Mouse (Mus musculus) liver, embryonic 13.5 days (tissue): ENCODE data around the gene Armc3. TPM values are rescaled to one million over a fixed set of nuclear protein-coding genes. Genes with fewer than 3 reads are reported as not detected.

Source experiments
- ATAC-seq: fragments of 200-750 bp; cut with Nextera tagmentation; 2 replicates; pipeline ENCODE4 v1.8.0; 2017; ENCODE audit warnings: low read depth, mild to moderate bottlenecking, moderate number of reproducible peaks, moderate library complexity
- DNase-seq: peaks from one replicate; pipeline ENCODE4 v3.0.0; 2022
- H3K27ac ChIP-seq: fragments of 300-500 bp; sonication (generic); 2 replicates; pipeline ENCODE4 v1.5.1; 2015; ENCODE audit warnings: moderate library complexity, mild to moderate bottlenecking, inconsistent platforms
- H3K27me3 ChIP-seq: fragments of 300-500 bp; sonication (generic); 2 replicates; pipeline ENCODE4 v1.6.1; 2015; ENCODE audit warnings: mild to moderate bottlenecking, inconsistent platforms
- H3K36me3 ChIP-seq: fragments of 300-500 bp; sonication (generic); 2 replicates; pipeline ENCODE4 v1.6.1; 2015; ENCODE audit warnings: mild to moderate bottlenecking, inconsistent platforms
- H3K4me1 ChIP-seq: fragments of 300-500 bp; sonication (generic); replicated peaks from 2 replicates; pipeline ENCODE4 v1.6.1; 2015; ENCODE audit warnings: inconsistent platforms
- H3K4me2 ChIP-seq: fragments of 300-500 bp; sonication (generic); 2 replicates; pipeline ENCODE4 v1.6.1; 2015; ENCODE audit warnings: inconsistent platforms, mild to moderate bottlenecking, moderate library complexity
- H3K4me3 ChIP-seq: fragments of 300-500 bp; sonication (generic); replicated peaks from 2 replicates; pipeline ENCODE4 v1.5.1; 2015; ENCODE audit warnings: mild to moderate bottlenecking, inconsistent platforms
- H3K9ac ChIP-seq: fragments of 300-500 bp; sonication (generic); 2 replicates; pipeline ENCODE4 v1.6.1; 2015; ENCODE audit warnings: mild to moderate bottlenecking, inconsistent platforms
- H3K9me3 ChIP-seq: fragments of 300-500 bp; sonication (generic); replicated peaks from 2 replicates; pipeline ENCODE4 v1.6.1; 2016; ENCODE audit warnings: inconsistent platforms
- WGBS: fragments of 180-500 bp; shearing (Covaris S2); methylation state at CpG from one replicate; pipeline ENCODE4 v1.1.7; 2015; ENCODE audit not compliant: insufficient replicate concordance; 5-methylcytosine and 5-hydroxymethylcytosine counted together
- polyA plus RNA-seq: library from polyadenylated mRNA; unstranded; fragments of >200 nt; fragmentation: Nextera tagmentation; extraction: Ambion mirVana; gene quantifications from 2 replicates; pipeline ENCODE4 v1.2.1, GENCODE M21; 2015

The Armc3 gene
- polyA plus RNA-seq, 1 experiment from 2014 or later = 0.06 TPM

DNA sequence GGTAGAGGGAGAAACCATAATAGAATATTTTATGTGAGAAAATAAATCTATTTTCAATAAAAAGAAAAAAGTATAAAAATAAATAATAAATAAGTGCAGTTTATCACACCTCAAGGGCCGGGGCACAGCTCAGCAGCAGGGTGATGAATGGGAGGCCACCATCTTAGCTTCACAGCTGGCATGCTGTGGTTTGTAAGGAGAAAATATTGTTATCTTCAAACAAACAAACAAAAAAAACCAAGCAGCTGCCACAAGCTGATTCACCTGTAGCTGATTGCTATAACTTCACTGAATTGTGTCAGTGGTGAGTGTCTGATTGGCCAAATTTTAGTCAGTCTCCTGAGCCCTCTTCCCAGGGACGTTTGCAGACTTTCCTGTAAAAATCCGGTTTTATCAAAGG, 120.2 kb downstream of the Armc3 start:
- Histone ChIP-seq H3K27me3 (no peaks in the 10 kb centered on the region), H3K4me1 (peaks cover 12% of the 10 kb centered on the region), H3K27ac (no peak overlapping the region), H3K4me2 (no peak overlapping the region), H3K36me3 (no peaks in the 10 kb centered on the region), H3K9me3 (no peaks in the 10 kb centered on the region), H3K4me3 (no peak overlapping the region), H3K9ac (no peak overlapping the region)
- no peak for DNase-seq
- ATAC-seq = no peak
- WGBS = 48% methylated on average over 3 of the region's 3 CpGs

GRCm38 (mm10) chr2:19322448-19322847, 123.3 kb downstream of the Armc3 start:
- no peak overlapping the region for H3K4me3 ChIP-seq
- peaks cover 12% of the 10 kb centered on the region for H3K4me1 ChIP-seq
- ATAC-seq (no peak), DNase-seq (no peak)
- H3K27me3 ChIP-seq = no peaks in the 10 kb centered on the region
- H3K4me2 ChIP-seq = no peak overlapping the region
- WGBS = 71% methylated on average over 9 of the region's 9 CpGs
- H3K36me3 ChIP-seq = no peaks in the 10 kb centered on the region
- no peaks in the 10 kb centered on the region for H3K9me3 ChIP-seq
- no peak overlapping the region for H3K9ac ChIP-seq
- no peak overlapping the region for H3K27ac ChIP-seq

GRCm38 (mm10) chr2:19326376-19326775, 127.3 kb downstream of the Armc3 start:
- DNase-seq (no peak), ATAC-seq (no peak)
- H3K9me3 ChIP-seq = no peaks in the 10 kb centered on the region
- no peaks in the 10 kb centered on the region for H3K27me3 ChIP-seq
- no peak overlapping the region for H3K27ac ChIP-seq
- H3K4me2 ChIP-seq = no peak overlapping the region
- H3K4me3 ChIP-seq = no peak overlapping the region
- no peaks in the 10 kb centered on the region for H3K4me1 ChIP-seq
- no peak overlapping the region for H3K9ac ChIP-seq
- 48% methylated on average over 1 of the region's 1 CpGs for WGBS
- no peaks in the 10 kb centered on the region for H3K36me3 ChIP-seq

GRCm38 (mm10) chr2:19327811-19328210, 128.7 kb downstream of the Armc3 start:
- ATAC-seq = no peak
- Histone ChIP-seq H3K27me3 (no peaks in the 10 kb centered on the region), H3K4me2 (no peak overlapping the region), H3K4me1 (no peaks in the 10 kb centered on the region), H3K4me3 (no peak overlapping the region), H3K9ac (no peak overlapping the region), H3K27ac (no peak overlapping the region), H3K36me3 (no peaks in the 10 kb centered on the region), H3K9me3 (no peaks in the 10 kb centered on the region)
- DNase-seq = no peak
- 57% methylated on average over 4 of the region's 4 CpGs for WGBS

- H3K4me3 ChIP-seq = no peak overlapping the region
Observed at GRCm38 (mm10) chr2:19343901-19344635, 145.0 kb downstream of the Armc3 start.

GRCm38 (mm10) chr2:19344636-19345413, 145.7 kb downstream of the Armc3 start:
- H3K36me3 ChIP-seq = no peaks in the 10 kb centered on the region
- DNase-seq = peak; percentile 24
- 30% methylated on average over 20 of the region's 20 CpGs for WGBS
- H3K4me2 ChIP-seq = peak overlapping the region; percentile 19; the same call in 1 of the 2 replicates
- H3K27ac ChIP-seq = no peak overlapping the region
- H3K9me3 ChIP-seq = no peaks in the 10 kb centered on the region
- H3K27me3 ChIP-seq = no peaks in the 10 kb centered on the region
- no peak overlapping the region for H3K4me3 ChIP-seq
- peaks cover 3% of the 10 kb centered on the region; the same call in 1 of the 2 replicates for H3K4me1 ChIP-seq
- H3K9ac ChIP-seq = no peak overlapping the region
- no peak for ATAC-seq

More at GRCm38 (mm10) chr2:19343901-19344635, 145.0 kb downstream of the Armc3 start:
- peak overlapping the region; percentile 19; the same call in 1 of the 2 replicates for H3K4me2 ChIP-seq
- no peaks in the 10 kb centered on the region for H3K9me3 ChIP-seq
- no peak for ATAC-seq
- no peaks in the 10 kb centered on the region for H3K27me3 ChIP-seq
- DNase-seq = no peak
- H3K4me1 ChIP-seq = peaks cover 3% of the 10 kb centered on the region; the same call in 1 of the 2 replicates
- H3K27ac ChIP-seq = no peak overlapping the region
- no peaks in the 10 kb centered on the region for H3K36me3 ChIP-seq
- no peak overlapping the region for H3K9ac ChIP-seq
- 34% methylated on average over 10 of the region's 10 CpGs for WGBS

DNA sequence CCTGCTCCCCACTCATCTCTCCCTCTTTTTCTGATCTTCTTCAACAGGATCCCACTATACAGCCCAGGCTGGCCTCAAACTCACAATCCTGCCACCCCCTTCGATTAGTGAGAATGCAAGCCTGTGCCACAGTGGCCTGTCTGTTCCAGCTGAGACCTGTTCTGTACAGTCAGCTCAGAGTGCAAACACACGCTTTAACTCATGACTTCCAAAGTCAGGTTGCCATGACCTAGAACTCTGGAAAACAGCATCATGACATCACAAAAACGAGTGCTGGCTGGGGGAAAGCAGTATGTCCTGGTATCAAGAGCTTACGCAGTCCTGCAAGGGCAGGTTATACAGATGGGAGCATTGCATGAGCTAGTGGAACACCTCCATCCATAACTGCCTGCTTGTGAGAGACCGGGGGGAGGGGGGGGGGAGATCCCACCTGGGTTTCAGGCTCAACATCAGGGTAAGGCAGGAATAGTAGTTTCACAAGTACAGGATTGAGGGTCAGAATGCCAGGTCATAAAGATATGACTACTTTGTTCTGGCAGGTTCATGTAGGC, 146.4 kb downstream of the Armc3 start:
- ATAC-seq (no peak), DNase-seq (no peak)
- H3K4me2 ChIP-seq = no peak overlapping the region
- peaks cover 3% of the 10 kb centered on the region; the same call in 1 of the 2 replicates for H3K4me1 ChIP-seq
- H3K27me3 ChIP-seq = no peaks in the 10 kb centered on the region
- no peaks in the 10 kb centered on the region for H3K9me3 ChIP-seq
- 56% methylated on average over 5 of the region's 5 CpGs for WGBS
- H3K27ac ChIP-seq = no peak overlapping the region
- H3K9ac ChIP-seq = no peak overlapping the region
- no peaks in the 10 kb centered on the region for H3K36me3 ChIP-seq
- no peak overlapping the region for H3K4me3 ChIP-seq

- no peaks in the 10 kb centered on the region for H3K9me3 ChIP-seq
- ATAC-seq = peak; percentile 50
- no peak overlapping the region for H3K4me2 ChIP-seq
- no peaks in the 10 kb centered on the region for H3K27me3 ChIP-seq
- no peak overlapping the region for H3K4me3 ChIP-seq
- H3K4me1 ChIP-seq = peaks cover 3% of the 10 kb centered on the region; the same call in 1 of the 2 replicates
- no peak overlapping the region for H3K9ac ChIP-seq
- no peak overlapping the region for H3K27ac ChIP-seq
- H3K36me3 ChIP-seq = no peaks in the 10 kb centered on the region
- WGBS = 33% methylated on average over 3 of the region's 3 CpGs
- DNase-seq = no peak
Observed at GRCm38 (mm10) chr2:19348454-19348853, 149.4 kb downstream of the Armc3 start.

DNA sequence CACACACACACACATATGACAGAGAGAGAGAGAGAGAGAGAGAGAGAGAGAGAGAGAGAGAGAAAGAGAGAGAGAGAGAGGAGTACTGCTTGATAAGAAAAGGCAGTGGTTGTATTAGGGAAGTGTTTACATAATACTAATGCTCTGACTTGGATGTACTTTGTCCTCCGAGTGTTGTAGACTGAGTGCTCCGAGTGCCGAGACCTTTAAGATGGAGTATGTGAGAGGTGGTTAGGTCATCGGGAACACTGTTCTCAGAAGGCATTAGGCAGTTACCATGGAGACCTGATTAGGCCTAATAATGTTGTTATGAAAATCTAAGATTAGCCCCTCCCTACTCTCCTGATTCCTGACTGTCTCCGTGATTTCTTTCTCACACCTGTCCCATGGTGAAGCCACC, 151.1 kb downstream of the Armc3 start:
- H3K9ac ChIP-seq = no peak overlapping the region
- H3K4me1 ChIP-seq = peaks cover 3% of the 10 kb centered on the region; the same call in 1 of the 2 replicates
- H3K36me3 ChIP-seq = no peaks in the 10 kb centered on the region
- DNase-seq (no peak), ATAC-seq (no peak)
- WGBS = 71% methylated on average over 5 of the region's 5 CpGs
- no peak overlapping the region for H3K27ac ChIP-seq
- H3K4me2 ChIP-seq = no peak overlapping the region
- H3K4me3 ChIP-seq = no peak overlapping the region
- no peaks in the 10 kb centered on the region for H3K27me3 ChIP-seq
- no peaks in the 10 kb centered on the region for H3K9me3 ChIP-seq

GRCm38 (mm10) chr2:19351615-19352253, 152.6 kb downstream of the Armc3 start:
- Histone ChIP-seq H3K36me3 (no peaks in the 10 kb centered on the region), H3K27ac (no peak overlapping the region), H3K9ac (no peak overlapping the region), H3K4me3 (no peak overlapping the region), H3K4me2 (no peak overlapping the region), H3K4me1 (peaks cover 3% of the 10 kb centered on the region; the same call in 1 of the 2 replicates), H3K9me3 (no peaks in the 10 kb centered on the region), H3K27me3 (no peaks in the 10 kb centered on the region)
- ATAC-seq = no peak
- WGBS = 58% methylated on average over 1 of the region's 1 CpGs
- DNase-seq = no peak

- Histone ChIP-seq H3K4me3 (no peak overlapping the region), H3K27me3 (no peaks in the 10 kb centered on the region), H3K9me3 (no peaks in the 10 kb centered on the region), H3K4me1 (0 out of 2 replicates have a peak, but pooled peaks cover 3% of the 10 kb centered on the region), H3K4me2 (no peak overlapping the region), H3K9ac (no peak overlapping the region), H3K27ac (no peak overlapping the region), H3K36me3 (no peaks in the 10 kb centered on the region)
- no peak for DNase-seq
- ATAC-seq = no peak
- WGBS = 62% methylated on average over 2 of the region's 2 CpGs
Observed at GRCm38 (mm10) chr2:19353158-19353557, 154.1 kb downstream of the Armc3 start.
